19 mouse cellular contexts compared by ENCODE assay signal in genomic region chr3:10075826-10076225, GRCm38 (mm10). TPM values are rescaled to one million over a fixed set of nuclear protein-coding genes. Genes with fewer than 3 reads are reported as not detected.
"Had no signal": no experiment of that assay in that cellular context is flagged by ENCODE, and none has a peak within 500 bp of the region (broad histone marks: within the 10 kb centered on the region; RNA-seq: fewer than 3 reads in every experiment).

No protein-coding gene starts in this region.

- DNase-seq: lung, embryonic 14.5 days; lung, postnatal 10 days; lung, postnatal 4 days; midbrain, embryonic 14.5 days; retina, postnatal 1 day; right cerebral cortex, adult 18-20 months; right cerebral cortex, postnatal 25 days; right cerebral cortex, postnatal 4 days; spleen, adult 18-20 months; thymus, adult 18-20 months; thymus, postnatal 14 days; thymus, postnatal 36 days had no signal

- H3K27me3 ChIP-seq: midbrain, embryonic 12.5 days; neural tube, embryonic 13.5 days; neural tube, embryonic 15.5 days had no signal

- ATAC-seq: midbrain, embryonic 16.5 days had no signal

- H3K9me3 ChIP-seq: midbrain, embryonic 10.5 days; midbrain, embryonic 12.5 days; neural tube, embryonic 13.5 days; neural tube, embryonic 15.5 days had no signal

- H3K9ac ChIP-seq: lung, embryonic 14.5 days; midbrain, embryonic 12.5 days; neural tube, embryonic 13.5 days; neural tube, embryonic 15.5 days had no signal

- H3K27ac ChIP-seq: midbrain, embryonic 10.5 days; midbrain, embryonic 12.5 days; neural tube, embryonic 13.5 days; neural tube, embryonic 15.5 days had no signal

- H3K36me3 ChIP-seq: midbrain, embryonic 10.5 days; midbrain, embryonic 12.5 days; neural tube, embryonic 13.5 days; neural tube, embryonic 15.5 days had no signal

- H3K4me1 ChIP-seq: midbrain, embryonic 10.5 days; midbrain, embryonic 12.5 days; neural tube, embryonic 13.5 days; neural tube, embryonic 15.5 days had no signal

- H3K4me2 ChIP-seq: lung, embryonic 14.5 days; midbrain, embryonic 12.5 days; neural tube, embryonic 13.5 days; neural tube, embryonic 15.5 days had no signal

- H3K4me3 ChIP-seq: midbrain, embryonic 10.5 days; midbrain, embryonic 12.5 days; myocyte; neural tube, embryonic 13.5 days; neural tube, embryonic 15.5 days had no signal

RNA-seq across cellular contexts. Expression of gene Gm9833, which starts 12.1 kb away (rescaled TPM):
- polyA plus RNA-seq: small intestine, adult 2 months had no signal
